Mouse (Mus musculus) urinary bladder, postnatal 36 days (tissue): ENCODE data around the gene Trim46.
A peak's percentile ranks its signal among the peaks of the same experiment; 100 is the strongest.

Experiments used
- DNase-seq, 2 experiments: peaks; one replicate each; pipeline ENCODE4 v3.0.0; 2022; ENCODE audit warnings: low spot score in 2 of 2, mixed read lengths in 1 of 2

Trim46 gene

GRCm38 (mm10) chr3:89271760-89272159, 25.7 kb upstream of the Trim46 start:
- DNase-seq = no peak

- peak; percentile 36 to 59 for DNase-seq
These were observed 24.8 kb upstream of the Trim46 start for GRCm38 (mm10) chr3:89270891-89271290.

GRCm38 (mm10) chr3:89270051-89270755, 24.1 kb upstream of the Trim46 start, which contains the start of gene Slc50a1:
Gene Slc50a1 (minus strand): TSS chr3:89270570.
- DNase-seq = peak; percentile 79 to 88

- DNase-seq = no peak
These were observed 22.8 kb upstream of the Trim46 start for GRCm38 (mm10) chr3:89268916-89269315.

- peak; percentile 74 to 80 for DNase-seq
These were observed 20.4 kb upstream of the Trim46 start for GRCm38 (mm10) chr3:89266439-89266893.

GRCm38 (mm10) chr3:89262417-89262816, 16.3 kb upstream of the Trim46 start:
- DNase-seq = no peak

- no peak for DNase-seq
These were observed 14.1 kb upstream of the Trim46 start for GRCm38 (mm10) chr3:89260211-89260610.

GRCm38 (mm10) chr3:89259076-89259475, 13.0 kb upstream of the Trim46 start, which contains the start of gene Dpm3:
Gene Dpm3 (plus strand): TSS chr3:89259358.
- DNase-seq = no peak

- no peak for DNase-seq
These were observed 10.1 kb upstream of the Trim46 start for GRCm38 (mm10) chr3:89256177-89256576.

GRCm38 (mm10) chr3:89254994-89255393, 8.9 kb upstream of the Trim46 start:
- no peak for DNase-seq

GRCm38 (mm10) chr3:89251365-89251895, 5.3 kb upstream of the Trim46 start:
- DNase-seq = no peak

- DNase-seq = peak; percentile 61 to 76
These were observed 4.4 kb upstream of the Trim46 start for GRCm38 (mm10) chr3:89250435-89251040.

GRCm38 (mm10) chr3:89247466-89247865, 1.4 kb upstream of the Trim46 start:
- DNase-seq = no peak

- DNase-seq = no peak
These were observed 379 bp downstream of the Trim46 start, which contains the start of gene Krtcap2 for GRCm38 (mm10) chr3:89245688-89246171. Gene Krtcap2 (plus strand): TSS chr3:89245966.

GRCm38 (mm10) chr3:89244982-89245687, 974 bp downstream of the Trim46 start:
- DNase-seq = no peak

- DNase-seq = no peak
These were observed 1.7 kb downstream of the Trim46 start for GRCm38 (mm10) chr3:89244158-89244981.

GRCm38 (mm10) chr3:89243609-89244008, 2.5 kb downstream of the Trim46 start:
- DNase-seq = no peak

GRCm38 (mm10) chr3:89242331-89242895, 3.7 kb downstream of the Trim46 start:
- DNase-seq = no peak

GRCm38 (mm10) chr3:89238494-89238893, 7.6 kb downstream of the Trim46 start:
- no peak for DNase-seq

- DNase-seq = no peak
These were observed 8.4 kb downstream of the Trim46 start for GRCm38 (mm10) chr3:89237682-89238081.

GRCm38 (mm10) chr3:89236516-89236915, 9.6 kb downstream of the Trim46 start:
- no peak for DNase-seq
